Mouse (Mus musculus) kidney, adult 8-10 months (tissue): ENCODE measurements around the gene Luc7l3.
A peak's percentile ranks its signal among the peaks of the same experiment; 100 is the strongest.

Experiments
- DNase-seq, 2 experiments: peaks; one replicate each; pipeline ENCODE4 v3.0.0; 2022

Luc7l3 gene

DNA sequence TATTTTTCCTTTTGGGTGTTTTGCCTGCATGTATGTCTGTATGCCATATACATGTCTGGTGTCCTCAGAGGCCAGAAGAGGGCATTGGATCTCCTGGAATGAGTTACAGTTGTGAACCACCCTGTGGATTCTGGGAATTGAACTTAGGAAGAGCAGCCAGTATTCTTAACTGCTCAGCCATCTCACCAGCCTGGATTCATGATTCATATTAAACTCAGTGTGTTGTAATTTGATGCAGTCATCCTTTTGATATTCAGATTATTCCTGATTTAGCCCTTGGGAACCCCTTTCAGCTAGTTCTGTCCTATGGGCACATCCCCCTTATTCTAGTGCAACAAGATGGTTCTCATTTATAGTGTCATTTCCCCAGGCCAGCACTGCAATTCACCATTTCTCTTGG is 14.8 kb upstream of the Luc7l3 start:
- DNase-seq: no peak

- no peak for DNase-seq
Observed at GRCm38 (mm10) chr11:94334386-94334968, 12.7 kb upstream of the Luc7l3 start.

- DNase-seq: no peak
Observed at GRCm38 (mm10) chr11:94332726-94333125, 10.9 kb upstream of the Luc7l3 start.

GRCm38 (mm10) chr11:94330211-94330610 is 8.4 kb upstream of the Luc7l3 start:
- DNase-seq: no peak

DNA sequence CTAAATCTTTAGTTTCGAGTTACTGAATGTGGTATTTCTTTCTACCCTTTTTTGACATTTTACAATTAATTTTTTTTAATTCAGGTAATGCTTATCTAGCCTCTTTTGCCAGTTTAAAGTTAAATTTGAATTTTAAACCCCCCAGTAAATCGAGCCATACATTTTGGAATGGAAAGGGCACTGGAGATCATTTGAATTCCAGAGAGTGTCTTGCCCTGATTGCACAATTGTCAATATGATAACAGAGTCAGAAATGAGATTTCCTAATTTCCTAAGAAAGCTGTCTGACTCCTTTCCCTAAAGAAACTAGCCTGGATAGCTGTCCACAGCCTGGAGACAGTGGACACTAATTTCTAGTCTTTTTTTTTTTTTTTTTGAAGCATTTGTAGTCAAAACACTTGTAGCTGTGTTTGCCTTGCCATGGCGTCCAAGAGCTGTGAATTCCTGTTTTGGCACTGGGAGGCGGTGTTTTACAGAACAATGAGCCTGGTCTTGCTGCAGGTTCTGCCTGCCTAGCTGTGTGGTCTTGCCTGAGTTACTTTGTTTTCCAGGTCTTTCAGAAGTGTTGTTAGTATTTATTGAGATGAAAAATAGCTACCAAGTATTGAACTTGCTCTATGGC is 7.6 kb upstream of the Luc7l3 start:
- peak; percentile 58 for DNase-seq

DNA sequence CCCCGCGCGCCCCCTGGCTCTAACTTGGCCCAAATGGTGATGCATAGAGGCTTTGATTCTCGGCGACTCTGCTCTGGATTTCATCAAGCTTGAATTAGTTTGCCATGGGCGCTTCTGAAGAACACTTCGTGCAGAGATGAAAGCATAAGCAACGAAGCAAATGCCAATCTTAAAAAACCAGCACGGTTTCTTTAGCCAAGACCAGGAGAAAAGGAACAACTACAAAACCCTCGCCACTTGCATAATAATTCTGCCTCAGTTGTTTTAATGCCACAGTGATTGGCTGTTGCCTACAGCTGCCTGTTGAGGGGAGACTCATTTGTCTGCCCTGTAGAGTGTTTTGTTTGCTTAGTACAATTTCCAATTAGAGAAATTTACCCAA is 6.8 kb upstream of the Luc7l3 start:
- no peak for DNase-seq

DNA sequence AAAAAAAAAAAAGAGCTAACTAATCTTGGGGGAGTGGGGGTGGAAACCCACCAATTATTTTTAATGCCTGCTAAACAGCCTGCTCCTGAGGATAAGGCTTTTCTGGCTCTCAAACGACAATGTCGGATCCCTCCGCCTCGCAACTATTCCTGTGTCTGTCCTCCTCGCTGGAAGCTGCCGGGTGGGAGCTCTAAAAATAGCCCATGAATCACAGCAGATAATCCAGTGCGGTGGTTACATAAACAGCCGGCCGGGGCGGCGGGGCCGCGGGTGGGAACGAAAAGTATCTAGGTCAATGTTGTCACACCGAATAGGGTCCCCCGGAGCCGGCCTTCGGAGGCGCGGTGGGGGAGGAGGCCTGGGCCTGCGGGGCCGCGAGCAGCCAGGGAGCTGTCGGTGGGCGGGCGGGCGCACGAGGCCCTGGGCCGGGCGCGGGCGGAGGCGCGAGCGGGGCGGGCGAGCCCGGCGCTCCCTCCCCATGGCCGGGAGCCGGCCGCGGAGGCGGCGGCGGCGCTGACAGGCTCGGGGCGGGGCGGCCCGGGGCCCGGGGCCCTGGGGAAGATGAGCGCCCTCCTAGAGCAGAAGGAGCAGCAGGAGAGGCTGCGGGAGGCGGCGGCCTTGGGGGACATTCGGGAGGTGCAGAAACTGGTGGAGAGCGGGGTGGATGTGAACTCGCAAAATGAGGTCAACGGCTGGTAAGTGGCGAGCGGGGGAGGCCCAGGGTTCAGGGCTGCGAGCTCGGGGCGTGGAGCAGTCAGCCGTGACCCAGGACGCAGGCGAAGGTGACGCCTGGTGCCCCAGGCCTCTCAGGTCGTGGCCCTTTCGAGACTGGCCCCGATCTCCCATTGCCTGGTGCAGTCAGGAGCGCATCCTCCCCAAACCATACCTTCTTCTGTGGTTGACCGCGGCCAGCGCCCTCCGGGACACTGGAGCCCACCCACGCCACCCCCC is 6.2 kb upstream of the Luc7l3 start, which contains the start of gene Ankrd40:
TSS of gene Ankrd40 (plus strand) at position 309 of the 951 bp plus-strand sequence.
- peak; percentile 95 for DNase-seq

- DNase-seq: peak; percentile 33 to 49
Observed at GRCm38 (mm10) chr11:94326961-94327411, 5.2 kb upstream of the Luc7l3 start.

DNA sequence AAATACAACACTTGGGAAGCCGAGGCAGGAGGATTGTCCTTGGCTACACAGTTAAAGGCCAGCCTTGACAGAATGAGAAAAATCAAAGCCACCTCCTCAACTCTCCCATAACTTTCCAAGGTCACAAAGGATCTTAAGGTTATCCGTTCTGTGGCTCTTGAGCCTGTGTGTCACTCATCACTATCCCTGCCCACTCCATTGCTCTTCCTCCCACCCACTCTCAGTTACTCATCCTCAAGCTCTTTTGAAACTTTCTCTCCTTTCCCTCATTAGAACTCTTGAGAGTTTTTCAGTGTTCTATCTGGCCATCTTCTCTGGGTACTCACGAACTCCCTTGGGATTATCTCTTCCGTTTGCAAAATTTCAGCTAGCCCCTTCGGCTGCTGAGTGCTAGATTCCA is 2.8 kb upstream of the Luc7l3 start:
- no peak for DNase-seq

- no peak for DNase-seq
Observed at GRCm38 (mm10) chr11:94323271-94323925, 1.6 kb upstream of the Luc7l3 start.

- no peak for DNase-seq
Observed at GRCm38 (mm10) chr11:94322636-94323035, 848 bp upstream of the Luc7l3 start.

GRCm38 (mm10) chr11:94320969-94321930 is 538 bp downstream of the Luc7l3 start:
- DNase-seq: peak in 1 of 2 experiments; percentile 37

- DNase-seq: no peak
Observed at GRCm38 (mm10) chr11:94318056-94318455, 3.7 kb downstream of the Luc7l3 start.

DNA sequence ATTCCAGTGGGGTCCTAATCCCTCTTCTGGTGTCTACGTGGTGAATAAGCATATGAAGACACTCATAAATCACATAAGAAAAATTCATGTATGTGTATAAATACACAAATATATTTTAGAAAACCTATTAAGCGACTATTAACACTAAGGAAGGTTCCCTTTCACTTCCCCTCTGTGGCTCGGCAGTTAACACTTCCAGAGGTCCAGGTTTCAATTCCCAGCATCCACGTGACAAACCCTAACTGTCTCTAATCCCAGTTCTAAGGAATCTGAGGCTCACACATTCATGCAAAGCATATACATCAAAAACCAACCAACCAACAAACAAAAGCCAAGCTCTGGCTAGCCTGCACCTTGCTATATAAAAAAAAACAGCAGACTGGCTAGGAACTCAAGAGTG is 4.3 kb downstream of the Luc7l3 start:
- DNase-seq: no peak

DNA sequence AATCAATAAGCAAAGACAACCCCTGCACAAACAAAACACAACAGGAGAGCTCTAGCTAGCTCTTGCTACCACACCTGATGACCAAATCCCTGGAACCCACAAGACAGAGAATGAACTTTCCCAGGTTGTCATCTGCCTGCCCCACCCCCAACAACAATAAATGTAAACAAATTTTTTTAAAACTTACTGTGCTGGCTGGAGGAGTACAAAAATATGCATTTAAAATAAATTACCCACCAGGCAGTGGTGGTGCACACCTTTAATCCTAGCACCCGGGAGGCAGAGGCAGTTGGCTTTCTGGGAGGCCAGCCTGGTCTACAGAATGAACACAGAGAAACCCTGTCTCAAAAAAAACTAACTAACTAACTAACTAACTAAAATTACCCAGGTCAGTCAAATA is 4.8 kb downstream of the Luc7l3 start:
- DNase-seq: no peak

DNA sequence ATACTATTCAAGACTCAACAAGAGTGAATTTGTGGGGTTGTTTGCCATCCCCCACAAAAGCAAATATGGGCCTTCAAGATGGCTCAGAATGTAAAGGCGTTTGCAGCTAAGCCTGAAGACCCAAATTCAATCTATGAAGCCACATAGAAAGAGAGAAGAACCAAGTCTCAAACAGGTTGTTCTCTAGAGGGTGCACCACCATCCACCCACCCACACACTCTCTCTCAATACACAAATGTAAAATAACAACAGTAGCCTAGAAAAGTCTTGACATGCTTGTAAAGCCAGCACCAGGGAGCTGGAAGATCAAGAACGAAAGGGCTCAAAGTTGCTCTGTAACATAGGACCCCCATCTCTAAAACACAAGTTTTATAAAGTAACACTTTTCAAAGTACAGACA is 5.3 kb downstream of the Luc7l3 start:
- DNase-seq: no peak

DNA sequence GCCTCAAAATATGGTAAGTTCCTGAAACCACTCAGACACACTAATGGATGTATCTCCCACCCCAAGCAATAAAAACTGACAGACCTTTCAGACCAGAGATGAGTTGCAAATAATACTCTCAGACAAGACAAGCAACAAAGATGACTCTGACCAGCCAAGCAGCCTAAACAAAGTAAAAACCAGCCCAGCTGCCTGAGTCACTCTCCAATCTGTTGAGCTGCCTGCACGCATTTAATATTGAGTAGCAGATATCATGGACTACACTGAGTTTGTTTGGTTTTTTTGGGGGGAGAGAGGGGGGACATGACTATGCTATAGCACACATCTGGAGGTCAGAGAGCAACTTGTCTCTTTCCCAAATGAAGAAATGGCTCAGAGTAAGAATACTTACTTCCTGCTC is 6.5 kb downstream of the Luc7l3 start:
- no peak for DNase-seq

DNA sequence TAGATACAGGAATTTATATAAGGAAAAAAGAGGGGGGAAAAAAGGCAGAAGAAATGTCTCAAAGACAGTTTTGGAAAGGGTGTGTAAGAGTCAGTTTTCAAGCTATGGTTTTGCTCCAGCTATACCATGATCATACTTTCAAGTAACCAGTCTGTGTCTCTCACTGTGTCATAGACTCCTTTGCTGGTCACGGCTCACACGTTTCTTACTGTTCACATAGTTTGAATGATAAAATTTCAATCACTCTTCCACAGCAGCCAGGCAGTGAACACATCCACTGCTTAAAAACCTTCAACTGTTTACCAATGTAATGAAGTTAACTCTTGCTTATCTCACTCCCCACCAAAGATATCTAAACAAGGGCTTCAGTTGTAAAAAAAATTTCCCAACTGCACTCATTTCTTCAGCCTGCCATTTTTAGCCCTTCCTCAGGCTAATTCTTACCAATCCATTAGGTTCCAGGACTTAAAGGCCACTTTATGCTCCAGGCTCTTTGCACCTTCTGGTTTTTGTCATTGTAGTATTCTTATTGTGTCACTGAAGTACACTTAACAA is 7.6 kb downstream of the Luc7l3 start:
- no peak for DNase-seq

- no peak for DNase-seq
Observed at GRCm38 (mm10) chr11:94312733-94313132, 9.1 kb downstream of the Luc7l3 start.

DNA sequence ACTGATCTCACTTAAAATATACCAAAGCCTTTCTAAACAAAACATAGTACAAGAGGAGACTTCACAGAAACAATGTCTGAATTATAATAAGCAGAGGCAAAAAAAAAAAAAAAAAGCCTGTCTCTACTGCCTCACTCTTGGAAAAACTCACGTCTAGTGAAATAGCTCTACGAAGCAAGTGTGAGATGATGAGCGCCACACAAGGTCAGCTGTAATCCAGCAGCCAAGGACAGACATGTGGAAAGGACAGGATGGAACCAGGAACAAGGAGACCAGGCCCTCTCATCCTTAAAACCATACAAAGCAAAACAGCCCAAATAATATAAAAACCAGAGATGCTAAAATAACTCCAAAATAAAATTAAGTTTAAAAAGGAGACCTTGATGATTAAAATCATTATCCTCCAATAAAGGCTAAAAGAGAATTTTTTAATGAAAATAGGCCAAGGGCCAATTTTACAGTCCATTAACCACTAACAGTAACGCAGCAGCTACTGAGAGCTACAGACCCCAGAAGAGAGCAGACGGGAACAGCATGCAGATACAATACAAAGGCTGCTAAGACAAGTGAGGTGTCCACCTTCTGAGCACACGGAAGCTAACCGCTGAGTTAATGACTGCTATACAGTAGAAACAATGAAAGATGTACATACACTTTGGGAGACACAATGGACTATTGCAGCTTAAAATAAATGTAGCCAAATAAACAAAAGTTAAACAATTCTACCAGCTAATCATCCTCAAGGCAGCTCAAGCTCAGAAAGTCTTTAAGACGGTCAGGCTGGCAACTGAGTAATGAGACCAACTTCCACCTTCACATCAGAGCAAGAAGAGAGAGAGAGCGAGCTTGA is 26.6 kb downstream of the Luc7l3 start:
- no peak for DNase-seq
